Mouse (Mus musculus) ES-E14 (cell line): ENCODE data around the gene Amn.

ENCODE experiments used
- CHD2 ChIP-seq: IDR thresholded peaks from 2 replicates; pipeline ENCODE4 v1.6.1; 2014; ENCODE audit warnings: mild to moderate bottlenecking, low read depth, low read length, inconsistent platforms
- HCFC1 ChIP-seq: IDR thresholded peaks from 2 replicates; pipeline ENCODE4 v1.6.1; 2012; ENCODE audit warnings: low read length, inconsistent platforms, borderline replicate concordance; ENCODE audit not compliant: insufficient read depth

- TF ChIP-seq HCFC1 = no peak
- no peak for TF ChIP-seq CHD2
Observed at GRCm38 (mm10) chr12:111314273-111314672, 43.4 kb downstream of the Amn start.
